Mouse (Mus musculus): Measurements from ENCODE around the gene Setd3. TPM values are rescaled to one million over a fixed set of nuclear protein-coding genes. Genes with fewer than 3 reads are reported as not detected.

Gene Setd3
- polyA plus RNA-seq, 1 experiment from 2014 or later: 91.6 TPM

- no peak for DNase-seq (ENCODE audit: low spot score)
- no peak for ATAC-seq (ENCODE audit: insufficient read depth, low FRiP score, low TSS enrichment)
- no peak overlapping the region for H3K4me2 ChIP-seq (ENCODE audit: low read depth)
- no peaks in the 10 kb centered on the region for H3K9me3 ChIP-seq (ENCODE audit: control insufficient read depth, low read length)
- no peak overlapping the region for H3K4me3 ChIP-seq (ENCODE audit: low read depth, low read length)
- H3K27ac ChIP-seq (ENCODE audit: low read depth, low read length): no peak overlapping the region
- no peak overlapping the region for H3K9ac ChIP-seq (ENCODE audit: low read length)
- no peaks in the 10 kb centered on the region for H3K4me1 ChIP-seq (ENCODE audit: control insufficient read depth, insufficient read depth, low read length)
- WGBS: 91% methylated on average over 5 of the region's 5 CpGs
- H3K36me3 ChIP-seq (ENCODE audit: control insufficient read depth, insufficient read depth, low read length): peaks cover 24% of the 10 kb centered on the region
- no peaks in the 10 kb centered on the region for H3K27me3 ChIP-seq (ENCODE audit: control insufficient read depth, insufficient read depth, low read length)
These were observed 14.8 kb upstream of the Setd3 start for GRCm38 (mm10) chr12:108193878-108194277.

GRCm38 (mm10) chr12:108187541-108188091 lies 8.5 kb upstream of the Setd3 start:
- Histone ChIP-seq H3K4me3 (ENCODE audit: low read depth, low read length) (no peak overlapping the region), H3K9ac (ENCODE audit: low read length) (no peak overlapping the region), H3K27me3 (ENCODE audit: control insufficient read depth, insufficient read depth, low read length) (no peaks in the 10 kb centered on the region), H3K36me3 (ENCODE audit: control insufficient read depth, insufficient read depth, low read length) (peaks cover 17% of the 10 kb centered on the region), H3K4me1 (ENCODE audit: control insufficient read depth, insufficient read depth, low read length) (no peaks in the 10 kb centered on the region), H3K27ac (ENCODE audit: low read depth, low read length) (no peak overlapping the region), H3K4me2 (ENCODE audit: low read depth) (no peak overlapping the region), H3K9me3 (ENCODE audit: control insufficient read depth, low read length) (no peaks in the 10 kb centered on the region)
- ATAC-seq (ENCODE audit: insufficient read depth, low FRiP score, low TSS enrichment) (no peak), DNase-seq (ENCODE audit: low spot score) (no peak)
- WGBS: 88% methylated on average over 6 of the region's 6 CpGs

GRCm38 (mm10) chr12:108181716-108182115 lies 2.6 kb upstream of the Setd3 start:
- Histone ChIP-seq H3K4me1 (ENCODE audit: control insufficient read depth, insufficient read depth, low read length) (peaks cover 18% of the 10 kb centered on the region), H3K27ac (ENCODE audit: low read depth, low read length) (no peak overlapping the region), H3K4me3 (ENCODE audit: low read depth, low read length) (no peak overlapping the region), H3K9me3 (ENCODE audit: control insufficient read depth, low read length) (no peaks in the 10 kb centered on the region), H3K27me3 (ENCODE audit: control insufficient read depth, insufficient read depth, low read length) (no peaks in the 10 kb centered on the region), H3K36me3 (ENCODE audit: control insufficient read depth, insufficient read depth, low read length) (peaks cover 2% of the 10 kb centered on the region; the same call in 1 of the 2 replicates), H3K9ac (ENCODE audit: low read length) (no peak overlapping the region), H3K4me2 (ENCODE audit: low read depth) (no peak overlapping the region)
- ATAC-seq (ENCODE audit: insufficient read depth, low FRiP score, low TSS enrichment): no peak
- 95% methylated on average over 6 of the region's 6 CpGs for WGBS
- no peak for DNase-seq (ENCODE audit: low spot score)

GRCm38 (mm10) chr12:108179321-108180266 lies 480 bp upstream of the Setd3 start, which contains the start of gene Ccnk:
TSS of gene Ccnk (plus strand) at chr12:108179579.
- Histone ChIP-seq H3K36me3 (ENCODE audit: control insufficient read depth, insufficient read depth, low read length) (no peaks in the 10 kb centered on the region), H3K4me3 (ENCODE audit: low read depth, low read length) (peak within 1 kb of the TSS; percentile 97), H3K9me3 (ENCODE audit: control insufficient read depth, low read length) (no peaks in the 10 kb centered on the region), H3K27me3 (ENCODE audit: control insufficient read depth, insufficient read depth, low read length) (no peaks in the 10 kb centered on the region), H3K9ac (ENCODE audit: low read length) (peak within 1 kb of the TSS; percentile 95), H3K27ac (ENCODE audit: low read depth, low read length) (peak within 1 kb of the TSS; percentile 67), H3K4me2 (ENCODE audit: low read depth) (peak within 1 kb of the TSS; percentile 87), H3K4me1 (ENCODE audit: control insufficient read depth, insufficient read depth, low read length) (peaks cover 18% of the 10 kb centered on the region)
- DNase-seq (ENCODE audit: low spot score) (peak; percentile 100), ATAC-seq (ENCODE audit: insufficient read depth, low FRiP score, low TSS enrichment) (peak; percentile 98)
- under 1% methylated on average over 79 of the region's 82 CpGs for WGBS

- Histone ChIP-seq H3K4me2 (ENCODE audit: low read depth) (peak overlapping the region; percentile 87), H3K4me3 (ENCODE audit: low read depth, low read length) (peak overlapping the region; percentile 97), H3K27ac (ENCODE audit: low read depth, low read length) (peak overlapping the region; percentile 67), H3K36me3 (ENCODE audit: control insufficient read depth, insufficient read depth, low read length) (no peaks in the 10 kb centered on the region), H3K9me3 (ENCODE audit: control insufficient read depth, low read length) (no peaks in the 10 kb centered on the region), H3K4me1 (ENCODE audit: control insufficient read depth, insufficient read depth, low read length) (peaks cover 18% of the 10 kb centered on the region), H3K9ac (ENCODE audit: low read length) (peak overlapping the region; percentile 95), H3K27me3 (ENCODE audit: control insufficient read depth, insufficient read depth, low read length) (no peaks in the 10 kb centered on the region)
- ATAC-seq (ENCODE audit: insufficient read depth, low FRiP score, low TSS enrichment): peak; percentile 56
- WGBS: under 1% methylated on average over 92 of the region's 103 CpGs
- DNase-seq (ENCODE audit: low spot score): peak; percentile 49
These were observed 526 bp downstream of the Setd3 start for GRCm38 (mm10) chr12:108178331-108179245.

- H3K9ac ChIP-seq (ENCODE audit: low read length): no peak overlapping the region
- no peak overlapping the region for H3K4me2 ChIP-seq (ENCODE audit: low read depth)
- H3K36me3 ChIP-seq (ENCODE audit: control insufficient read depth, insufficient read depth, low read length): no peaks in the 10 kb centered on the region
- H3K27me3 ChIP-seq (ENCODE audit: control insufficient read depth, insufficient read depth, low read length): no peaks in the 10 kb centered on the region
- peaks cover 18% of the 10 kb centered on the region for H3K4me1 ChIP-seq (ENCODE audit: control insufficient read depth, insufficient read depth, low read length)
- no peak overlapping the region for H3K4me3 ChIP-seq (ENCODE audit: low read depth, low read length)
- ATAC-seq (ENCODE audit: insufficient read depth, low FRiP score, low TSS enrichment) (no peak), DNase-seq (ENCODE audit: low spot score) (no peak)
- 78% methylated on average over 3 of the region's 3 CpGs for WGBS
- no peak overlapping the region for H3K27ac ChIP-seq (ENCODE audit: low read depth, low read length)
- H3K9me3 ChIP-seq (ENCODE audit: control insufficient read depth, low read length): no peaks in the 10 kb centered on the region
These were observed 2.7 kb downstream of the Setd3 start for GRCm38 (mm10) chr12:108176366-108176765.

- Histone ChIP-seq H3K4me1 (ENCODE audit: control insufficient read depth, insufficient read depth, low read length) (peaks cover 11% of the 10 kb centered on the region), H3K9ac (ENCODE audit: low read length) (no peak overlapping the region), H3K9me3 (ENCODE audit: control insufficient read depth, low read length) (no peaks in the 10 kb centered on the region), H3K4me3 (ENCODE audit: low read depth, low read length) (no peak overlapping the region), H3K27ac (ENCODE audit: low read depth, low read length) (no peak overlapping the region), H3K36me3 (ENCODE audit: control insufficient read depth, insufficient read depth, low read length) (no peaks in the 10 kb centered on the region), H3K4me2 (ENCODE audit: low read depth) (no peak overlapping the region), H3K27me3 (ENCODE audit: control insufficient read depth, insufficient read depth, low read length) (no peaks in the 10 kb centered on the region)
- DNase-seq (ENCODE audit: low spot score) (no peak), ATAC-seq (ENCODE audit: insufficient read depth, low FRiP score, low TSS enrichment) (no peak)
- WGBS: 73% methylated on average over 8 of the region's 8 CpGs
These were observed 4.3 kb downstream of the Setd3 start for GRCm38 (mm10) chr12:108174606-108175505.

GRCm38 (mm10) chr12:108172639-108173038 lies 6.5 kb downstream of the Setd3 start:
- Histone ChIP-seq H3K9me3 (ENCODE audit: control insufficient read depth, low read length) (no peaks in the 10 kb centered on the region), H3K4me1 (ENCODE audit: control insufficient read depth, insufficient read depth, low read length) (peaks cover 5% of the 10 kb centered on the region), H3K4me2 (ENCODE audit: low read depth) (no peak overlapping the region), H3K9ac (ENCODE audit: low read length) (no peak overlapping the region), H3K27ac (ENCODE audit: low read depth, low read length) (no peak overlapping the region), H3K4me3 (ENCODE audit: low read depth, low read length) (no peak overlapping the region), H3K27me3 (ENCODE audit: control insufficient read depth, insufficient read depth, low read length) (no peaks in the 10 kb centered on the region), H3K36me3 (ENCODE audit: control insufficient read depth, insufficient read depth, low read length) (no peaks in the 10 kb centered on the region)
- no peak for DNase-seq (ENCODE audit: low spot score)
- WGBS: 65% methylated on average over 4 of the region's 4 CpGs
- no peak for ATAC-seq (ENCODE audit: insufficient read depth, low FRiP score, low TSS enrichment)
